Mouse (Mus musculus) G1E (cell line): Measurements from ENCODE around the gene Gm26620.

Source experiments
- CTCF ChIP-seq: IDR thresholded peaks from 2 replicates; pipeline ENCODE4 v1.5.1; 2012; ENCODE audit warnings: low read depth, low read length, inconsistent platforms, mixed read lengths
- POLR2AphosphoS5 ChIP-seq: IDR thresholded peaks from 2 replicates; pipeline ENCODE4 v1.6.1; 2012; ENCODE audit warnings: low read depth, low read length, inconsistent platforms; ENCODE audit not compliant: insufficient replicate concordance
- TAL1 ChIP-seq: conservative IDR thresholded peaks from 2 replicates; pipeline ENCODE4 v1.6.1; 2012; ENCODE audit warnings: low read depth, low read length, inconsistent platforms, mixed read lengths

GRCm38 (mm10) chr1:170865406-170865805, 19.5 kb upstream of the Gm26620 start:
- no peak for TF ChIP-seq POLR2AphosphoS5
- TF ChIP-seq TAL1 = no peak
- no peak for TF ChIP-seq CTCF
